Mouse (Mus musculus): ENCODE results near the gene Slc35e3.

GRCm38 (mm10) chr10:117731244-117732101 is 14.7 kb downstream of the Slc35e3 start:
- no peak for TF ChIP-seq TAL1 (IDR thresholded peaks at IDR 0.05; ENCODE audit: low read length)
- TF ChIP-seq GATA1 (IDR thresholded peaks at IDR 0.05; ENCODE audit: low read length), result no peak
